Mouse (Mus musculus): ENCODE measurements around the gene Pnpla7. TPM values are rescaled to one million over a fixed set of nuclear protein-coding genes. Genes with fewer than 3 reads are reported as not detected.

Gene Pnpla7
- total and polyA plus RNA-seq, 3 experiments, result 18.5 to 26.1 (median 23.4) TPM

DNA sequence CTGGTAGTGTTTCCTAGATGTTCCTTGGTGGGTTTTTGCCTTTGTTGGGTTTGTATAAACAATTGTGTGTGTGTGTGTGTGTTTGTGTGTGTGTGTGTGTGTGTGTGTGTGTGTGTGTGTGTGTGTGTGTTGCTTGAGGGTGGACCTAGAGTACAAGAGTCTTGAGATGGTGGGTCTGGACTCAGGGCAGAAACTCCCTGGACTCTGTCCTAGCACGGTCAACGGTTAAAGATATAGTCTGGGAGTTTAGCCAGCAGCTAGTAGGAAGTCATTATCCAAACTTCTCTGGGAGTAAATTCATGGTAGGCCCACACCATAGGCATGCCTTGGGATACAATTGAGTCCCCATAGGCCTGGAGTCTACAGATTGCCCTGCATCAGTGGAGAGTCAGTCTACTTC lies 112.0 kb downstream of the Pnpla7 start:
- H3K4me3 ChIP-seq (replicated peaks in 1 of 3; ENCODE audit: low read depth in 2 of 3, low read length in 2 of 3, poor library complexity in 1 of 3), result no peak overlapping the region
- in situ Hi-C loops (cut with MboI; ENCODE audit: low pct_ligation_motif_present, low pct_unique_long_range_greater_than_20kb, low sequenced_read_pairs) (no loop called here), dilution Hi-C loops (cut with MboI; ENCODE audit: extremely low pct_ligation_motif_present, extremely low pct_unique_long_range_greater_than_20kb, low sequenced_read_pairs) (no loop called here)
- DNase-seq (ENCODE audit: extremely low read depth), result no peak
- H3K36me3 ChIP-seq (replicated peaks in 1 of 2; ENCODE audit: control insufficient read depth in 1 of 2, insufficient read depth in 1 of 2, low read length in 1 of 2), result peaks cover 0 to 28% of the 10 kb centered on the region in 2 experiments
- H3K4me1 ChIP-seq (ENCODE audit: control insufficient read depth in 1 of 2, insufficient read depth in 2 of 2), result peaks cover 0 to 4% of the 10 kb centered on the region in 2 experiments; a peak in 1 of 4 replicates
- no peaks in the 10 kb centered on the region for H3K9me3 ChIP-seq (replicated peaks; ENCODE audit: low read length)
- no peak overlapping the region for H3K9ac ChIP-seq (ENCODE audit: insufficient read depth, low read depth)
- no peaks in the 10 kb centered on the region for H3K27me3 ChIP-seq (replicated peaks)
- no peak overlapping the region for H3K4me2 ChIP-seq (ENCODE audit: insufficient read depth, low read depth, poor library complexity, severe bottlenecking)
- no peaks in the 10 kb centered on the region for H3K79me2 ChIP-seq (replicated peaks; ENCODE audit: control insufficient read depth, extremely low read depth, insufficient read depth, poor library complexity, severe bottlenecking)
- no peak overlapping the region for H3K27ac ChIP-seq (ENCODE audit: insufficient read depth, low read depth)
- TF ChIP-seq BHLHE40 (IDR thresholded peaks at IDR 0.05; ENCODE audit: low read depth, low read length) (no peak), ZMIZ1 (IDR thresholded peaks at IDR 0.05; ENCODE audit: low read depth, low read length) (no peak), MXI1 (IDR thresholded peaks at IDR 0.05; ENCODE audit: low read depth, low read length) (no peak), ETS1 (conservative IDR thresholded peaks at IDR 0.05; ENCODE audit: low read depth, low read length) (no peak), MAFK (IDR thresholded peaks at IDR 0.05; ENCODE audit: insufficient replicate concordance, low read length) (no peak), MEF2A (IDR thresholded peaks at IDR 0.05; ENCODE audit: borderline replicate concordance, low read depth, low read length) (no peak), TCF12 (IDR thresholded peaks at IDR 0.05; ENCODE audit: low read depth, low read length) (no peak), NRF1 (IDR thresholded peaks at IDR 0.05; ENCODE audit: low read depth, low read length) (no peak), ELF1 (IDR thresholded peaks at IDR 0.05; ENCODE audit: low read depth, low read length) (no peak), CHD2 (IDR thresholded peaks at IDR 0.05; ENCODE audit: low read length) (no peak), USF1 (IDR thresholded peaks at IDR 0.05; ENCODE audit: low read depth, low read length) (no peak), IRF4 (IDR thresholded peaks at IDR 0.05; ENCODE audit: low read depth, low read length) (no peak), PAX5 (IDR thresholded peaks at IDR 0.05; ENCODE audit: low read length) (no peak)

- Histone ChIP-seq H3K36me3 (replicated peaks in 1 of 2; ENCODE audit: control insufficient read depth in 1 of 2, insufficient read depth in 1 of 2, low read length in 1 of 2) (peaks cover 0 to 28% of the 10 kb centered on the region in 2 experiments), H3K4me1 (ENCODE audit: control insufficient read depth in 1 of 2, insufficient read depth in 2 of 2) (peaks cover 0 to 12% of the 10 kb centered on the region in 2 experiments; a peak in 1 of 4 replicates), H3K27ac (ENCODE audit: insufficient read depth, low read depth) (no peak overlapping the region), H3K27me3 (replicated peaks) (no peaks in the 10 kb centered on the region), H3K79me2 (replicated peaks; ENCODE audit: control insufficient read depth, extremely low read depth, insufficient read depth, poor library complexity, severe bottlenecking) (no peaks in the 10 kb centered on the region), H3K4me2 (ENCODE audit: insufficient read depth, low read depth, poor library complexity, severe bottlenecking) (no peak overlapping the region), H3K4me3 (replicated peaks in 1 of 3; ENCODE audit: low read depth in 2 of 3, low read length in 2 of 3, poor library complexity in 1 of 3) (no peak overlapping the region), H3K9ac (ENCODE audit: insufficient read depth, low read depth) (no peak overlapping the region), H3K9me3 (replicated peaks; ENCODE audit: low read length) (no peaks in the 10 kb centered on the region)
- DNase-seq (ENCODE audit: extremely low read depth), result no peak
- in situ Hi-C loops (cut with MboI; ENCODE audit: low pct_ligation_motif_present, low pct_unique_long_range_greater_than_20kb, low sequenced_read_pairs) (no loop called here), dilution Hi-C loops (cut with MboI; ENCODE audit: extremely low pct_ligation_motif_present, extremely low pct_unique_long_range_greater_than_20kb, low sequenced_read_pairs) (no loop called here)
- no peak for TF ChIP-seq NRF1 (IDR thresholded peaks at IDR 0.05; ENCODE audit: low read depth, low read length)
- TF ChIP-seq POLR2AphosphoS2 (IDR thresholded peaks at IDR 0.05; ENCODE audit: low read depth, low read length), result no peak
- TF ChIP-seq MAX (IDR thresholded peaks at IDR 0.05; ENCODE audit: low read length), result no peak
- no peak for TF ChIP-seq GABPA (IDR thresholded peaks at IDR 0.05; ENCODE audit: insufficient replicate concordance, low read depth, low read length)
- no peak for TF ChIP-seq CTCF (conservative IDR thresholded peaks at IDR 0.05 in 1 of 2, IDR thresholded peaks at IDR 0.05 in 1 of 2; ENCODE audit: low read depth in 2 of 2, low read length in 2 of 2)
- no peak for TF ChIP-seq SIN3A (IDR thresholded peaks at IDR 0.05; ENCODE audit: low read length)
- TF ChIP-seq IRF4 (IDR thresholded peaks at IDR 0.05; ENCODE audit: low read depth, low read length), result no peak
- TF ChIP-seq JUN (IDR thresholded peaks at IDR 0.05; ENCODE audit: insufficient read depth, low read depth, low read length), result no peak
- no peak for TF ChIP-seq E2F4 (IDR thresholded peaks at IDR 0.05; ENCODE audit: insufficient replicate concordance, low read depth, low read length)
- TF ChIP-seq NELFE (IDR thresholded peaks at IDR 0.05; ENCODE audit: low read depth, low read length), result no peak
- TF ChIP-seq MYC (IDR thresholded peaks at IDR 0.05; ENCODE audit: low read depth, low read length), result no peak
- no peak for TF ChIP-seq MEF2A (IDR thresholded peaks at IDR 0.05; ENCODE audit: borderline replicate concordance, low read depth, low read length)
- TF ChIP-seq ZNF384 (IDR thresholded peaks at IDR 0.05; ENCODE audit: low read depth, low read length), result no peak
- no peak for TF ChIP-seq ETS1 (conservative IDR thresholded peaks at IDR 0.05; ENCODE audit: low read depth, low read length)
- no peak for TF ChIP-seq RAD21 (IDR thresholded peaks at IDR 0.05; ENCODE audit: low read depth, low read length)
- TF ChIP-seq MAZ (IDR thresholded peaks at IDR 0.05; ENCODE audit: low read depth, low read length), result no peak
- TF ChIP-seq PAX5 (IDR thresholded peaks at IDR 0.05; ENCODE audit: low read length), result no peak
- TF ChIP-seq ELF1 (IDR thresholded peaks at IDR 0.05; ENCODE audit: low read depth, low read length), result no peak
Observed at GRCm38 (mm10) chr2:25088636-25089035, 112.8 kb downstream of the Pnpla7 start.
